Mouse (Mus musculus) ES-E14 (cell line): ENCODE data around the gene Myo3b.

ENCODE experiments used
- CHD2 ChIP-seq: IDR thresholded peaks from 2 replicates; pipeline ENCODE4 v1.6.1; 2014; ENCODE audit warnings: mild to moderate bottlenecking, low read depth, low read length, inconsistent platforms
- HCFC1 ChIP-seq: IDR thresholded peaks from 2 replicates; pipeline ENCODE4 v1.6.1; 2012; ENCODE audit warnings: low read length, inconsistent platforms, borderline replicate concordance; ENCODE audit not compliant: insufficient read depth
- MAFK ChIP-seq: IDR thresholded peaks from 2 replicates; pipeline ENCODE4 v1.6.1; 2014; ENCODE audit warnings: mild to moderate bottlenecking, low read depth, low read length, inconsistent platforms; ENCODE audit not compliant: insufficient read depth
- ZC3H11A ChIP-seq: IDR thresholded peaks from 2 replicates; pipeline ENCODE4 v1.6.1; 2012; ENCODE audit warnings: low read depth, mild to moderate bottlenecking, inconsistent platforms, low read length, borderline replicate concordance
- ZNF384 ChIP-seq: IDR thresholded peaks from 2 replicates; pipeline ENCODE4 v1.6.1; 2012; ENCODE audit warnings: low read depth, low read length, inconsistent platforms

DNA sequence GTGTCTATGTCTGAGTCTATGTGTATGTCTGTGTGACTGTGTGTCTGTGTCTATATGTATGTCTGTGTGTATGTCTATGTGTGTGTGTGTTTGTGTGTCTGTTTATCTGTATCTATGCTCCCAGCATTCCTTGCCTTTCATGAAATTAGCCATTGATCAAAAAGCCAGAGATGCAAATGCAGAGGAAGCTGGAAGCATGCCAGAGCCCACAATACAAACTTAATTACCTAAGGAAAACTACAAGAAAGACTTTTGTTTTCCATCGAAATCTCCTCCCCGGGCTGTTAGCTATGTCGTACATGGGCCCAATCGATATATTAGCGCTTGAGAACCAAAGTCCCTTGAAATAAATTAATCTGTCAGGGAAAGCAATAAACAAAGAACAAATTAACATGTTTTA lies 367.9 kb downstream of the Myo3b start:
- no peak for TF ChIP-seq HCFC1
- TF ChIP-seq ZC3H11A, result no peak
- TF ChIP-seq ZNF384, result no peak
- no peak for TF ChIP-seq CHD2
- no peak for TF ChIP-seq MAFK
